Mouse (Mus musculus) retina, embryonic 14.5 days (tissue): ENCODE measurements at regions not wholly inside any gene's neighbourhood (a gene's known extent, or its start where the extent isn't known, plus 50 kb on each side); places are given as distances from the start of the nearest gene placed in this dataset.
"Not testable (repeated sequence)": the region's sequence is repeated elsewhere in the genome, so short reads cannot be mapped to it uniquely, and the experiment has no call there.

Source experiments
- DNase-seq: peaks from one replicate; pipeline ENCODE4 v3.0.0-alpha.2; 2015; ENCODE audit warnings: low spot score

DNA sequence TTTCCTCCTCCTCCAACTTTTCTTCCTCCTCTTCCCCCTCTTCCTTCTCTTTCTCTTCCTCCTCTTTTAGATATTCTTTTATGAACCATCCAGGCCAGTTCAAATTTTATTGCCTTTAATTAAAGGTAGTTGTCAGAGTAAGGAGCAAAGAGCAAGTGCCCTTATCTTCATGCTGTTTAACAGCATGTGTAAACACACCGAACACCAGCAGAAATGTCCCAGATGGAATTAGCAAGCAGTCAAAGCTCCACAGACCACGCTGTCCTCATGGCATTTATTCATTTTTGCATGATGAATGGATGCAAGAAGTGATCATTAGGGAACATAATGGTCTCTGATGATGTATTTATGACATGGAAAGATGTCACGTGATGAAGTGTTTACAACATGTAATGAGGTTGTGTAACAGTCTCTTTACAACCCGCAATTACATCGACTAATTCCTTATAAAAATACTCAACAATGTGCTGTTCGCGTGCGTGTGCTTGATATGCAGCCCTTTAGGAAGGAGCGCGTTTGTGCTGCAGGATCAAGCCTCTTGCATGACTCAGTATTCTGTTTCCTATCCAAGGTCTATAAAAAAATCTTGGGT, 187.0 kb downstream of the Bmp2 start:
- DNase-seq = no peak

DNA sequence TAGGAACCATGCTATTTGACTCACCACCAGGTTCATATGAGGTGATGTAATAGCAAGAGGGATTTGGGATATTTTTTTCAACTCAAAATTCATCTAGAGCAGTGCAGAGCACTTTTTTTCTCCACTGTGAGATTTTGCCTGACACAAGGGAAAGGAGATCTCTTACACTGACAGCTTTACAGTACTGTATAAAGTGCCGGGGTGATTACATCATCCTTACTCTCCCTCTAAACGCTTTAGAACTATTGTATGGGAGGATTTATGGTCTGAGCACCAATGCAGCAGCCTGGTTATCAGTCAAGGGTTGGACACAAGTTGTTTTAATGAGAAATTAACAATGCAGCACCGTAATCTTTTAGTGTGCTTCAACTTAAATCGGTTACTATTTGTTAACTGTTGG, 196.5 kb downstream of the Bmp2 start:
- no peak for DNase-seq

DNA sequence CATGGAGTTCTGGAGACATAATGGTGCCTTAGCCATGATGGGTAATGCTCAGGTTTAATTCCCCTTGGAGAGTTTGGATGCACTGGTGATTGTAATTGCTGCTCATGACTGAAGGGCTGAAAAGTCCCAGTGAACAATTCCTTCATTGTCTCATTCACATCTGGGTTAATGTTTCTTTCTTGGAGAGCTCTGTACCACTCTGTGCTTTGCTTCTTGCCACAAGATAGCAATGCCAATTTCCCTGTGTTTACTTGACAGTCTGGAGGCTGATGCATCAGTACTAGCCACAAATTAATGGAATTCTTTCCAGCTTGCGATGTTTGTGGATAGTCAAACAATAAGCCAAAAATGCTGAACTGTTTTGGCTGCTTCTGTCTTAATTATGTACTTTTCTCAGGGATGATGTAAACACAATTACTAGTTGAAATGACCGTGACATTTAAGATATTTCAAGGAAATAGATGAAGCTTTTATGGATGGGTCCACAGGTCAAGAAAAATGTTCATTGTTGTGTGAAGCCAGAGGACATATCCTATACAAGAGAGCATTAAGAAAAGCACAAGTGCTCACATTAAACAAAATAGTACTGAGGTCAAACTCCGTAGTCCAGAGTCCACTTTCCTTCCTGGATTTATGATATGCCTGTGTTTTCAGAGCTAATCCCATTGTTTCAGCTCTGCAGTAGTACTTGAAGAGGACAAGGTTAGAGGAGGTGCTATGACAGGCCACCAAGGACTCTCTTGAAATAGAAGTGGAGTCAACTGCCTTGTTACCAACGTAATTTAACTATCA, 198.1 kb downstream of the Bmp2 start:
- no peak for DNase-seq

DNA sequence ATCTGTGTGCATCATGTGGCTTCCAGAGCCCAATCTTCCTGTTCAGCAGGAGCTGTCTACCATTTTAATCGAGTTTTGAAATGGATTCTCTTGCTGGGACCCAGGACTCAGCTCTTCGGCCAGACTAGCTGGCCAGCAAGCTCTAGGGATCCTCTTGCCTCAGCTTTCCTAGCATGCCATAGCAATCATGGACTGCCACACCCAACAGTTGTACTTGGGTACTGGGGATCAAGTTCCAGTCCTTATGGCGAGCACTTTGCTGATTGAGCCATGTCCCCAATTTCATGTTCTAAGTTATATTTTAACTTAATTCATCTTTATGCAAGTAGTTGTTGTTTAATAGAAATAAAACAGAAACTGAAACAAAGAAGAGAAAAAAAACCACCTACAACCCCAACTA, 202.1 kb downstream of the Bmp2 start:
- DNase-seq = no peak

GRCm38 (mm10) chr2:133761496-133761895, 209.5 kb downstream of the Bmp2 start:
- DNase-seq = no peak

GRCm38 (mm10) chr2:133768546-133768945, 216.6 kb downstream of the Bmp2 start:
- DNase-seq = no peak

GRCm38 (mm10) chr2:133783588-133784342, 231.8 kb downstream of the Bmp2 start:
- DNase-seq = no peak

DNA sequence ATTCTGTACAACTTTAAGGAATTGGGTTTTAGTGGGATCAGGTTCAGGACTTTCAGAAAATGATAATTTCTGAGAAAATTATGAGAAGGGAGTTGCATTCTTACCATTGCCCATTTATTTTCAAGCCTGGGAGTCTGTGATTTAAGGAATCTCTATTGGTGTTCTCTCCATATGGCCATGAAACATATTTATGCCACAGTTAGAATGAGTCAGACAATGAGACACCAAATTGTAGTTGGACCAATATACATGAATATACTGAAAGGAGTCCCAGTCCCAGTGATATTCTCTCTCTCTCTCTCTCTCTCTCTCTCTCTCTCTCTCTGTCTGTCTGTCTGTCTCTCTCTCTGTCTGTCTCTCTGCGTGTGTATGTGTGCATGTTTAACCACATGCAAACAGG, 239.1 kb downstream of the Bmp2 start:
- no peak for DNase-seq

DNA sequence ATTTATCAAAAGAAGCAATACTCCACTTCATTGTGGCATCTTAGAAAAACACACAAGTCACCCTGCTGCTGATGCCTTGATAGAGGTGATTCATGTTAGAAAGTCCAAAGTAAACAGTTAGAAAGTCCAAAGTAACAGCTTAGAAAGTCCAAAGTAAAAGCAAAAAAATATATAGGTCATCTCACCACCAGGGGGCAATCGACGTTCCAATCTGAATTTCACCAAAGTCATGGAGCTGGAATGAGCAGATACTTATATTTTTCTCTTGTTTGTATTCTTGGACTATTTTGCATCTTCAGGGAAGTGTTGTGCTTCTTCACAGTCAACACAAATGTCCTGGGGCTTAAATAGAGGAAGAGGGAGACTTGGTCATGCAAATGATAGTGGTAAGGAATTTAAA, 241.3 kb downstream of the Bmp2 start:
- peak; percentile 49 for DNase-seq

DNA sequence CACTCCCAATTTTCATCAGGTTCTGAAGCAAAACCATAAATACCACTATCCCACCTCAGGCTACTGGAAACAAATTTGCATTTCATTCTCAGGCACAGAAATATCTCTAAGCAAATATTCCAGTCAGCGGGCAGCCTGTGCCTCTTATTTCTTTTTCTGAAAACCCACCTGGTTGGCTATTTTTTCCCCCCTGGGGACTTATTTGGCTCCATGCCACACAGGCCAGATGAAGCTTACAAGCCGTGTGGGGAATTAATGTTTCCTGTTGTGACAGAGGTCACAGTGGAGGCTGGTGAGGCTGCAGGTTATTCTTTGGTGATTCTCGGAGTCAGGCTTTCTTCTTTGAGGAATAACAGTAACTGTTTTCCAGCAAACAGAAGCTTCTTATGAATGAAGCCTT, 250.7 kb downstream of the Bmp2 start:
- no peak for DNase-seq

GRCm38 (mm10) chr2:133821418-133821817, 269.5 kb downstream of the Bmp2 start:
- no peak for DNase-seq

DNA sequence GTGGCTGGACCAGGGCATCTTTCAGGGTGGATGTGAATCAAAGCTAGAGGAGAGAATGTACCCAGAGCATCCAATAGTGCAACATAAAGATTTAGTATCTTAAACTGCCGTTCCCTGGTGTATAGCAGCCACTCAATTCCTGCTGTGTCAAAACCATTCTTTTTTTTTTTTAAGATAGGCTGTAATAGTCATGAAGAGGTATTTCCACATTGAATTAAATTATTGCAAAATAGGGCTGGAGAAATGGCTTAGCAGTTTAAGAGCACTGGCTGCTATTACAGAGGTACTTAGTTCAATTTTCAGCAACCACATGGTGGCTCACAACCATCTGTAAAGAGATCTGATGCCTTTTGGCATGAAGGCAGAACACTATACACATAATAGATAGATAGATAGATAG, 277.4 kb downstream of the Bmp2 start:
- DNase-seq = no peak

DNA sequence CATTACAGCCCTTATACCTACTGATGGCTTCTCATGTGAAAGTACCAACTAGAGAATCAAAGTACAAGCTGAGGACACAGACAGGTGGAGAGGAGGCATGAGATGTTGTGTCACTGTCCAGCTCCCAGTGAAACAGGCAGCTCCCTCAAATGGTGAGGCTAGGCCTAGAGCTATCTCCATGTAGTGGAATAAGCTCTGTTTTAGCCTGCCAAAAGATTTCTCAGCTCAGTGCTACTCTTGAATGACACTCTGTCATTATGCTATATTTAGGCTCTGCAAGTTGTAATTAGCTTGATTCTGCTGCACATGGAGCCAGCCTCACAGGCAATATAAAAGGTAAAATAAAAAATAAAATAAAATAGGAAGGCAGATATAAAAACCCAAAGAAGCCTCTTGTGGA, 298.5 kb downstream of the Bmp2 start:
- DNase-seq = no peak

- DNase-seq = not testable (repeated sequence)
These were observed 323.0 kb downstream of the Bmp2 start for GRCm38 (mm10) chr2:133874982-133875381.

- no peak for DNase-seq
These were observed 331.7 kb downstream of the Bmp2 start for GRCm38 (mm10) chr2:133883682-133884081.

GRCm38 (mm10) chr2:133906269-133906668, 354.3 kb downstream of the Bmp2 start:
- DNase-seq = no peak
